Mouse (Mus musculus) bone marrow macrophage, adult 2 months (primary cell): ENCODE measurements around the gene Kif23.

ENCODE experiments used
- CTCF ChIP-seq: IDR thresholded peaks from 2 replicates; pipeline ENCODE4 v1.5.1; 2012; ENCODE audit warnings: low read depth, mild to moderate bottlenecking, low read length, moderate library complexity
- POLR2A ChIP-seq: IDR thresholded peaks from 2 replicates; pipeline ENCODE4 v1.6.1; 2012; ENCODE audit warnings: mild to moderate bottlenecking, low read depth, low read length, borderline replicate concordance

DNA sequence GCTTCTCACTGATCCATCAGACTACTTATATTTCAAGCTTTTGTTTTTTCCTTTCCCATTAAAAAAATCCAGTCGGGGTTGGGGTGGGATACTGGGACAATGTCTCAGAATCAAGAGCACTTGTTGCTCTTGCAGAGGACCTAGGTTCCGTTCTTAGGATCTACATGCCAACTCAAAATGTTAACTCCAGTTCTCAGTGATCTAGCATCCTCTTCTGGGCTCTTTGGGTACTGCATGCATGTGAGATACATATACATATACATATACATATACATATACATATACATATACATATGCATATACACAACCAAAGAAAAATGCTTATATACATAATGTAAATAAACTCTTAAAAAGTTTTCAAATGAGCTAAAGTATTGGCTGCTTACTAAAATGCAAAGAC lies 33.4 kb upstream of the Kif23 start:
- TF ChIP-seq POLR2A (no peak), CTCF (no peak)
